Mouse (Mus musculus): Measurements from ENCODE around the gene Fzd5.

GRCm38 (mm10) chr1:64706610-64707009 lies 30.9 kb downstream of the Fzd5 start:
- TF ChIP-seq CTCF (IDR thresholded peaks at IDR 0.05; ENCODE audit: control insufficient read depth, insufficient read depth, insufficient read length) (no peak), MYOG (IDR thresholded peaks at IDR 0.05; ENCODE audit: control insufficient read depth, extremely low read depth, insufficient read length) (no peak), FOSL1 (IDR thresholded peaks at IDR 0.05; ENCODE audit: insufficient read depth, low read length, poor library complexity, severe bottlenecking) (no peak), USF1 (IDR thresholded peaks at IDR 0.05; ENCODE audit: low read depth) (no peak)

Data from C2C12 (cell line).